Mouse (Mus musculus) limb, embryonic 11.5 days (tissue): ENCODE data around the gene Rora. TPM values are rescaled to one million over a fixed set of nuclear protein-coding genes. Genes with fewer than 3 reads are reported as not detected.
A peak's percentile ranks its signal among the peaks of the same experiment; 100 is the strongest.

Experiments
- ATAC-seq: fragments of 200-750 bp; cut with Nextera tagmentation; 2 replicates; pipeline ENCODE4 v1.8.0; 2017; ENCODE audit warnings: low read depth; ENCODE audit not compliant: insufficient number of reproducible peaks, low FRiP score, low TSS enrichment
- DNase-seq: peaks from one replicate; pipeline ENCODE4 v3.0.0-alpha.2; 2015; ENCODE audit warnings: low spot score
- H3K27ac ChIP-seq: fragments of 300-500 bp; sonication (generic); replicated peaks from 2 replicates; pipeline ENCODE4 v1.5.1; 2014; ENCODE audit warnings: low read depth, mild to moderate bottlenecking, low read length
- H3K27me3 ChIP-seq: fragments of 300-500 bp; sonication (generic); 2 replicates; pipeline ENCODE4 v1.6.1; 2014; ENCODE audit warnings: mild to moderate bottlenecking, low read length, mixed read lengths; ENCODE audit not compliant: control insufficient read depth, insufficient read depth
- H3K36me3 ChIP-seq: fragments of 300-500 bp; sonication (generic); 2 replicates; pipeline ENCODE4 v1.6.1; 2014; ENCODE audit warnings: mild to moderate bottlenecking, low read length, moderate library complexity, mixed read lengths; ENCODE audit not compliant: control insufficient read depth, insufficient read depth
- H3K4me1 ChIP-seq: fragments of 300-500 bp; sonication (generic); 2 replicates; pipeline ENCODE4 v1.6.1; 2014; ENCODE audit warnings: low read length, mixed read lengths; ENCODE audit not compliant: control insufficient read depth, insufficient read depth
- H3K4me2 ChIP-seq: fragments of 300-500 bp; sonication (generic); 2 replicates; pipeline ENCODE4 v1.6.1; 2014; ENCODE audit warnings: low read depth, mild to moderate bottlenecking, moderate library complexity; ENCODE audit not compliant: severe bottlenecking
- H3K4me3 ChIP-seq: fragments of 300-500 bp; sonication (generic); 2 replicates; pipeline ENCODE4 v1.5.1; 2014; ENCODE audit warnings: low read depth, low read length
- H3K9ac ChIP-seq: fragments of 300-500 bp; sonication (generic); 2 replicates; pipeline ENCODE4 v1.6.1; 2014; ENCODE audit warnings: mild to moderate bottlenecking, low read length
- H3K9me3 ChIP-seq: fragments of 300-500 bp; sonication (generic); 2 replicates; pipeline ENCODE4 v1.6.1; 2016; ENCODE audit warnings: low read length; ENCODE audit not compliant: control insufficient read depth
- WGBS: fragments of 180-500 bp; shearing (Covaris S2); extraction: QIAGEN DNeasy Blood & Tissue Kit; methylation state at CpG from one replicate; pipeline ENCODE4 v1.1.7; 2014; 5-methylcytosine and 5-hydroxymethylcytosine counted together
- polyA plus RNA-seq: library from polyadenylated mRNA; unstranded; fragments of >200 nt; fragmentation: Nextera tagmentation; extraction: Ambion mirVana; gene quantifications from 2 replicates; pipeline ENCODE4 v1.2.1, GENCODE M21; 2014

The Rora gene
- polyA plus RNA-seq, 1 experiment from 2014 or later: 3.1 TPM

GRCm38 (mm10) chr9:68835037-68835649 lies 181.6 kb downstream of the Rora start:
- Histone ChIP-seq H3K9ac (no peak overlapping the region), H3K9me3 (no peaks in the 10 kb centered on the region), H3K4me3 (no peak overlapping the region), H3K36me3 (no peaks in the 10 kb centered on the region), H3K27me3 (no peaks in the 10 kb centered on the region), H3K4me2 (no peak overlapping the region), H3K4me1 (peaks cover 18% of the 10 kb centered on the region), H3K27ac (0 out of 2 replicates have a peak overlapping the region, but pooled peaks have one; percentile 26)
- 0 out of 2 replicates have a peak, but pooled peaks have one; percentile 60 for ATAC-seq
- 16% methylated on average over 7 of the region's 7 CpGs for WGBS
- DNase-seq: peak; percentile 68

GRCm38 (mm10) chr9:68842134-68842892 lies 188.7 kb downstream of the Rora start:
- no peaks in the 10 kb centered on the region for H3K9me3 ChIP-seq
- 0 out of 2 replicates have a peak, but pooled peaks cover 3% of the 10 kb centered on the region for H3K4me1 ChIP-seq
- no peaks in the 10 kb centered on the region for H3K36me3 ChIP-seq
- H3K4me3 ChIP-seq: no peak overlapping the region
- no peak overlapping the region for H3K4me2 ChIP-seq
- no peaks in the 10 kb centered on the region for H3K27me3 ChIP-seq
- ATAC-seq: no peak
- no peak overlapping the region for H3K9ac ChIP-seq
- no peak for DNase-seq
- H3K27ac ChIP-seq: no peak overlapping the region
- WGBS: 84% methylated on average over 16 of the region's 16 CpGs

GRCm38 (mm10) chr9:68845556-68845955 lies 192.0 kb downstream of the Rora start:
- no peak overlapping the region for H3K9ac ChIP-seq
- H3K9me3 ChIP-seq: no peaks in the 10 kb centered on the region
- no peak overlapping the region for H3K4me2 ChIP-seq
- no peak for DNase-seq
- ATAC-seq: no peak
- H3K27ac ChIP-seq: no peak overlapping the region
- no peaks in the 10 kb centered on the region for H3K27me3 ChIP-seq
- H3K4me3 ChIP-seq: no peak overlapping the region
- peaks cover 11% of the 10 kb centered on the region; the same call in 1 of the 2 replicates for H3K4me1 ChIP-seq
- no peaks in the 10 kb centered on the region for H3K36me3 ChIP-seq
- 74% methylated on average over 2 of the region's 2 CpGs for WGBS

- Histone ChIP-seq H3K4me1 (peaks cover 15% of the 10 kb centered on the region; the same call in 1 of the 2 replicates), H3K27me3 (no peaks in the 10 kb centered on the region), H3K4me2 (no peak overlapping the region), H3K36me3 (no peaks in the 10 kb centered on the region), H3K9me3 (no peaks in the 10 kb centered on the region), H3K9ac (no peak overlapping the region), H3K27ac (peak overlapping the region; percentile 23; the same call in 1 of the 2 replicates), H3K4me3 (no peak overlapping the region)
- ATAC-seq (no peak), DNase-seq (no peak)
- WGBS: 12% methylated on average over 5 of the region's 5 CpGs
Observed at GRCm38 (mm10) chr9:68850321-68850720, 196.7 kb downstream of the Rora start.

- ATAC-seq (no peak), DNase-seq (no peak)
- WGBS: 87% methylated on average over 4 of the region's 4 CpGs
- Histone ChIP-seq H3K9ac (no peak overlapping the region), H3K36me3 (no peaks in the 10 kb centered on the region), H3K4me3 (no peak overlapping the region), H3K27me3 (no peaks in the 10 kb centered on the region), H3K4me2 (no peak overlapping the region), H3K27ac (no peak overlapping the region), H3K4me1 (peaks cover 12% of the 10 kb centered on the region; the same call in 1 of the 2 replicates), H3K9me3 (no peaks in the 10 kb centered on the region)
Observed at GRCm38 (mm10) chr9:68852201-68852600, 198.6 kb downstream of the Rora start.

- no peaks in the 10 kb centered on the region for H3K27me3 ChIP-seq
- DNase-seq (no peak), ATAC-seq (no peak)
- no peak overlapping the region for H3K27ac ChIP-seq
- no peaks in the 10 kb centered on the region for H3K9me3 ChIP-seq
- WGBS: 88% methylated on average over 2 of the region's 2 CpGs
- H3K4me1 ChIP-seq: peaks cover 12% of the 10 kb centered on the region; the same call in 1 of the 2 replicates
- H3K36me3 ChIP-seq: no peaks in the 10 kb centered on the region
- H3K4me2 ChIP-seq: no peak overlapping the region
- no peak overlapping the region for H3K4me3 ChIP-seq
- no peak overlapping the region for H3K9ac ChIP-seq
Observed at GRCm38 (mm10) chr9:68852934-68853333, 199.3 kb downstream of the Rora start.

- no peak overlapping the region for H3K4me3 ChIP-seq
- H3K27ac ChIP-seq: no peak overlapping the region
- H3K4me2 ChIP-seq: no peak overlapping the region
- ATAC-seq (no peak), DNase-seq (no peak)
- H3K27me3 ChIP-seq: no peaks in the 10 kb centered on the region
- H3K4me1 ChIP-seq: peaks cover 4% of the 10 kb centered on the region; the same call in 1 of the 2 replicates
- WGBS: 85% methylated on average over 2 of the region's 2 CpGs
- H3K9ac ChIP-seq: no peak overlapping the region
- H3K9me3 ChIP-seq: peaks cover 3% of the 10 kb centered on the region; the same call in 1 of the 2 replicates
- no peaks in the 10 kb centered on the region for H3K36me3 ChIP-seq
Observed at GRCm38 (mm10) chr9:68859500-68859899, 205.9 kb downstream of the Rora start.

- ATAC-seq (no peak), DNase-seq (no peak)
- no peak overlapping the region for H3K4me3 ChIP-seq
- H3K9ac ChIP-seq: no peak overlapping the region
- H3K4me2 ChIP-seq: no peak overlapping the region
- no peaks in the 10 kb centered on the region for H3K36me3 ChIP-seq
- H3K4me1 ChIP-seq: 0 out of 2 replicates have a peak, but pooled peaks cover 7% of the 10 kb centered on the region
- WGBS: 84% methylated on average over 4 of the region's 4 CpGs
- no peak overlapping the region for H3K27ac ChIP-seq
- peaks cover 3% of the 10 kb centered on the region; the same call in 1 of the 2 replicates for H3K9me3 ChIP-seq
- no peaks in the 10 kb centered on the region for H3K27me3 ChIP-seq
Observed at GRCm38 (mm10) chr9:68866317-68866716, 212.7 kb downstream of the Rora start.
